Mouse (Mus musculus) megakaryocyte progenitor cell, adult 5-6 weeks (primary cell): ENCODE measurements at regions not wholly inside any gene's neighbourhood (a gene's known extent, or its start where the extent isn't known, plus 50 kb on each side); places are given as distances from the start of the nearest gene placed in this dataset.

ENCODE experiments used
- ATAC-seq: replicated peaks from 2 replicates; pipeline ENCODE4 v1.8.0; 2016; ENCODE audit warnings: mild to moderate bottlenecking, moderate TSS enrichment, inconsistent platforms; ENCODE audit not compliant: poor library complexity

- ATAC-seq = no peak
Measured at GRCm38 (mm10) chr3:41504867-41505266, 50.7 kb upstream of the Jade1 start.

GRCm38 (mm10) chr3:41502161-41502560, 53.4 kb upstream of the Jade1 start:
- no peak for ATAC-seq

- ATAC-seq = peak; percentile 96
Measured at GRCm38 (mm10) chr3:41501639-41502038, 53.9 kb upstream of the Jade1 start.

- no peak for ATAC-seq
Measured at GRCm38 (mm10) chr3:41501124-41501523, 54.4 kb upstream of the Jade1 start.

GRCm38 (mm10) chr3:41499680-41500079, 55.9 kb upstream of the Jade1 start:
- no peak for ATAC-seq

GRCm38 (mm10) chr3:41498791-41499190, 56.7 kb upstream of the Jade1 start:
- no peak for ATAC-seq

GRCm38 (mm10) chr3:41497771-41498170, 57.8 kb upstream of the Jade1 start:
- ATAC-seq = no peak

- ATAC-seq = peak; percentile 27
Measured at GRCm38 (mm10) chr3:41496931-41497710, 58.4 kb upstream of the Jade1 start.

- ATAC-seq = no peak
Measured at GRCm38 (mm10) chr3:41495893-41496292, 59.6 kb upstream of the Jade1 start.

- ATAC-seq = no peak
Measured at GRCm38 (mm10) chr3:41495097-41495496, 60.4 kb upstream of the Jade1 start.

GRCm38 (mm10) chr3:41493472-41493871, 62.1 kb upstream of the Jade1 start:
- ATAC-seq = no peak

- no peak for ATAC-seq
Measured at GRCm38 (mm10) chr3:41492727-41493392, 62.7 kb upstream of the Jade1 start.

GRCm38 (mm10) chr3:41492031-41492726, 63.4 kb upstream of the Jade1 start:
- no peak for ATAC-seq

- no peak for ATAC-seq
Measured at GRCm38 (mm10) chr3:41491185-41491584, 64.3 kb upstream of the Jade1 start.

- peak; percentile 26; the same call in 1 of the 2 replicates for ATAC-seq
Measured at GRCm38 (mm10) chr3:41489998-41490397, 65.5 kb upstream of the Jade1 start.

GRCm38 (mm10) chr3:41489571-41489970, 66.0 kb upstream of the Jade1 start:
- ATAC-seq = no peak

GRCm38 (mm10) chr3:41488229-41488774, 67.2 kb upstream of the Jade1 start:
- no peak for ATAC-seq

GRCm38 (mm10) chr3:41484920-41485319, 70.6 kb upstream of the Jade1 start:
- ATAC-seq = no peak

- peak; percentile 38 for ATAC-seq
Measured at GRCm38 (mm10) chr3:41483582-41483981, 71.9 kb upstream of the Jade1 start.

GRCm38 (mm10) chr3:41482881-41483494, 72.5 kb upstream of the Jade1 start:
- peak; percentile 85 for ATAC-seq

GRCm38 (mm10) chr3:41480186-41480585, 75.3 kb upstream of the Jade1 start:
- no peak for ATAC-seq
